Mouse (Mus musculus) megakaryocyte-erythroid progenitor cell, adult 5-6 weeks (primary cell): Measurements from ENCODE around the gene Scn10a. TPM values are rescaled to one million over a fixed set of nuclear protein-coding genes. Genes with fewer than 3 reads are reported as not detected.

Source experiments
- total RNA-seq, 2 experiments: library from RNA; stranded (forward) in 1 of 2; stranded (reverse) in 1 of 2; fragments of 200-1000, 215-1000 nt in 1 of 2; fragments of >200 nt in 1 of 2; fragmentation: Nextera tagmentation in 1 of 2; gene quantifications; 2 replicates each; pipeline ENCODE4 v1.2.3; 2014 to 2017

Scn10a gene
- total RNA-seq, 2 experiments from 2014 or later = not detected

Other genes with a start within 250 kb of the Scn10a start
- not detected in 2 replicates for gene Scn5a, start 140.3 kb downstream of the Scn10a start, total RNA-seq (2014; fragmentation: Nextera tagmentation)
- not detected in 2 replicates for gene Scn5a, start 140.3 kb downstream of the Scn10a start, total RNA-seq (2017)
- gene Scn11a, start 106.1 kb upstream of the Scn10a start, total RNA-seq (2014; fragmentation: Nextera tagmentation) = not detected in 2 replicates
- gene Scn11a, start 106.1 kb upstream of the Scn10a start, total RNA-seq (2017) = not detected in 2 replicates
- 49.3 and 67.8 TPM in 2 replicates for gene Wdr48, start 175.6 kb upstream of the Scn10a start, total RNA-seq (2014; fragmentation: Nextera tagmentation)
- 27.2 and 36.4 TPM in 2 replicates for gene Wdr48, start 175.6 kb upstream of the Scn10a start, total RNA-seq (2017)
- gene Gorasp1, start 218.2 kb upstream of the Scn10a start, total RNA-seq (2014; fragmentation: Nextera tagmentation) = 8.9 and 11.4 TPM in 2 replicates
- 4.8 and 7.8 TPM in 2 replicates for gene Gorasp1, start 218.2 kb upstream of the Scn10a start, total RNA-seq (2017)
- not detected in 2 replicates for gene Ttc21a, start 218.3 kb upstream of the Scn10a start, total RNA-seq (2014; fragmentation: Nextera tagmentation)
- not detected in 2 replicates for gene Ttc21a, start 218.3 kb upstream of the Scn10a start, total RNA-seq (2017)